Mouse (Mus musculus) brain, embryonic 14.5 days (tissue): ENCODE results near the gene Saxo1.
A peak's percentile ranks its signal among the peaks of the same experiment; 100 is the strongest.

Experiments used
- CTCF ChIP-seq: fragments of 200-500 bp; IDR thresholded peaks from 2 replicates; pipeline ENCODE4 v1.5.1; 2012; ENCODE audit warnings: inconsistent platforms, mild to moderate bottlenecking, moderate library complexity, borderline replicate concordance; ENCODE audit not compliant: insufficient read depth, insufficient read length; ENCODE audit errors: extremely low read depth
- POLR2A ChIP-seq: fragments of 200-500 bp; IDR thresholded peaks from 2 replicates; pipeline ENCODE4 v1.6.1; 2012; ENCODE audit warnings: mild to moderate bottlenecking, inconsistent platforms, borderline replicate concordance; ENCODE audit not compliant: poor library complexity, insufficient read depth, insufficient read length, severe bottlenecking; ENCODE audit errors: extremely low read depth

DNA sequence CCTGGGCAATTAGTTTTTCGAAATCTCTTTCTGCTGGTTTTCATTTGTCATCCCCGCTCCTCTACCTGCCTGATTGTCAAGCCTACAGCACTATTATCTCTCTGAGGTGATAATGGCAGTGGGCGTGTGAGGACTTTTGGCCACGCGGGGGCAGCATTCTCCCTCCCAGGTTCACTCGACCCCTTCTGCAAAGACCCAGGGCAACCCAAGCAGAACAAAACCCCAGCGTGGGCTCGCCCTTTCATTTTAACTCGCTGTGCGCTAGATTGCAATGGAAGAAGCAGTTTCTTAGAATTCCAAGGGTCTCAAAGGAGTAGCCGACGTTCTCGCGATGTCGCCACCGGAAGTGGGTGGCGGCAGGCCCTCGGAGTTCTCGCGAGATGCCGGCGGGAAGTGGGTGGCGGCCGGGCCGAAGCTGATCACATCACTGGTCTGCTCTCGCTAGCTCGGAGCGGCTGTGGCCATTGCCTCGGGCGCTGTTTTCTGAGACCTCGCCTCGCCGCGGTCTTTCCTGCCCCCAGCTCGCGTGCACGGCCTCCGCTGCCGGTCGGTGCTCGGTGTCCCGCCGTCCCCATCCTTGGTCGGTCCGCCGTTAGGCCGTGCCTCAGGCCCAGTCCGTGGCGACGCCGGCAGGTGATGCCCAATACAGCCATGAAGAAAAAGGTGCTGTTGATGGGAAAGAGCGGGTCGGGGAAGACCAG, 17.3 kb upstream of the Saxo1 start, which contains the start of gene Rraga:
- TF ChIP-seq CTCF (peak; percentile 87), POLR2A (peak; percentile 88)
